Mouse (Mus musculus): ENCODE data around the gene Gm21876. TPM values are rescaled to one million over a fixed set of nuclear protein-coding genes. Genes with fewer than 3 reads are reported as not detected.
"Not testable (repeated sequence)": the region's sequence is repeated elsewhere in the genome, so short reads cannot be mapped to it uniquely, and the experiment has no call there.

Gm21876 gene
- polyA plus RNA-seq (2012; rRNA removed) = 1.1 and 1.4 TPM in 2 replicates

DNA sequence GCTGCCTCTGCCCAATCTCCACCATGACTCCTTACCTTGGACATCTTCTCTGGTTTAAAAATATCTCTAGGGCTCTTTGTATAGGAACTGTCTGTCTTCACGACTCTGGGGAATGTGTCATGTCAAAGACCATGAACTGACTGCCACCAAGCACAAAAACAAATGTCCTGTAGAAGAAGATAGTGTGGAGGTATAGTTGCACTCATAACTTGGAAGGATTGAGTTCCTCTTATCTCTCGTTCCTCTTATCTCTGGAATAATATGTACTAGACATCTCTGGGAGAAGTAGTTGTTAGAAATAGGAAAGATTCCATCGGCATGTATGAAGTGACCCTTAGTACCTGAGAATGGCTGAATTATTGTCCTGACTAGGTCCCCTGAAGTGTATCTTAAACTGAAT lies at the start of gene Gm21876:
TSS of gene Gm21876 (minus strand) at position 101 of the 400 bp plus-strand sequence.
- no peaks in the 10 kb centered on the region for H3K4me1 ChIP-seq (ENCODE audit: control insufficient read depth, insufficient read depth, low read length)
- no peaks in the 10 kb centered on the region for H3K36me3 ChIP-seq (ENCODE audit: control insufficient read depth, insufficient read depth, low read length)
- TF ChIP-seq CTCF (IDR thresholded peaks at IDR 0.05; ENCODE audit: control insufficient read depth, insufficient read depth, insufficient replicate concordance, low read depth, low read length) = no peak
- no peak for TF ChIP-seq POLR2A (IDR thresholded peaks at IDR 0.05; ENCODE audit: control insufficient read depth, low read depth, low read length)
- no peak within 1 kb of the TSS for H3K27ac ChIP-seq (ENCODE audit: control insufficient read depth, insufficient read depth, low read depth, low read length)
- no peak within 1 kb of the TSS for H3K4me3 ChIP-seq (ENCODE audit: control insufficient read depth, low read depth, low read length)
- no peaks in the 10 kb centered on the region for H3K27me3 ChIP-seq (ENCODE audit: control insufficient read depth, insufficient read depth, low read length)

DNA sequence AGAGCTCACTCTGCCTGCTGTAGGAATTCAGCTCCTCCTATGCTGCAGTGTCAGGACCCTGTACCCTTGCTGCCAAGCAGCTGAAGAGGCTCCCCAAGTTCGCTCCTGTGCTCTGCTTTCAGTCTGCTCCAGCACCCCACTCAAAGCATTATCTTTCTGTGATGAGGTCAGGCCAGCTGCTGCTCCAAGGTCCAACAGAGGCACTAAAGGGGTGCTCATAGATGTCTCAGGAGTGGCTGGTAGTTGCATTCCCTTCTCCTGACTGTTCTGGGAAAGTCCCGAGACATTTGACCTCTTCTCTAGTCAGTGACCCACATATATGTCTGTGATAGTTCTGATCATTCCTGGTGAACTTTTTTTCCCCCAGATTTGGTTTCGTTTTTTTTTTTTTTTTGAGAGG lies 45.0 kb upstream of the Gm21876 start:
- TF ChIP-seq CTCF (IDR thresholded peaks at IDR 0.05; ENCODE audit: control insufficient read depth, insufficient read depth, insufficient replicate concordance, low read depth, low read length) (no peak), POLR2A (IDR thresholded peaks at IDR 0.05; ENCODE audit: control insufficient read depth, low read depth, low read length) (no peak)
- H3K27me3 ChIP-seq (ENCODE audit: control insufficient read depth, insufficient read depth, low read length) = no peaks in the 10 kb centered on the region
- no peaks in the 10 kb centered on the region for H3K36me3 ChIP-seq (ENCODE audit: control insufficient read depth, insufficient read depth, low read length)
- no peak overlapping the region for H3K27ac ChIP-seq (ENCODE audit: control insufficient read depth, insufficient read depth, low read depth, low read length)
- H3K4me1 ChIP-seq (ENCODE audit: control insufficient read depth, insufficient read depth, low read length) = no peaks in the 10 kb centered on the region
- no peak overlapping the region for H3K4me3 ChIP-seq (ENCODE audit: control insufficient read depth, low read depth, low read length)

DNA sequence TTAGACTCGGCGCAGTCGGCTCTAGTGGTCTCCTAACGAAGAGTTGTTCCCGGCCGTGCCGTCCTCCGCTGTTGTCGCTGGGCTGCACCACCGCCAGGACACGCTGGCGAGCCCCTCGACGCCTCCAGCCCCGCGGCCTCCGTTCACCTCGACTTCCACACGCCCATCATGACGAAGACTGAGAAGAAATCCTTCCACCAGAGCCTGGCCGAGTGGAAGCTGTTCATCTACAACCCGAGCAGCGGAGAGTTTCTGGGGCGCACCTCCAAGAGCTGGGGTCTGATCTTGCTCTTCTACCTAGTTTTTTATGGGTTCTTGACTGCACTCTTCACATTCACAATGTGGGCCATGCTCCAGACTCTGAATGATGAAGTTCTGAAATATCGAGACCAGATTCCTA lies 28.8 kb downstream of the Gm21876 start:
- H3K36me3 ChIP-seq (ENCODE audit: control insufficient read depth, insufficient read depth, low read length) = not testable (repeated sequence)

More for the DNA sequence above, 28.8 kb downstream of the Gm21876 start:
- H3K4me1 ChIP-seq (ENCODE audit: control insufficient read depth, insufficient read depth, low read length); H3K4me3 ChIP-seq (ENCODE audit: control insufficient read depth, low read depth, low read length); H3K27me3 ChIP-seq (ENCODE audit: control insufficient read depth, insufficient read depth, low read length); H3K27ac ChIP-seq (ENCODE audit: control insufficient read depth, insufficient read depth, low read depth, low read length): not testable (repeated sequence)

Other genes with a start within 250 kb of the Gm21876 start
- 1.0 and 1.8 TPM in 2 replicates for gene Cfp, start 244.1 kb downstream of the Gm21876 start, polyA plus RNA-seq (2012; rRNA removed)
- 1.8 and 1.9 TPM in 2 replicates for gene Elk1, start 225.0 kb downstream of the Gm21876 start, polyA plus RNA-seq (2012; rRNA removed)
- gene Uxt, start 213.6 kb downstream of the Gm21876 start, polyA plus RNA-seq (2012; rRNA removed) = 5.9 and 6.3 TPM in 2 replicates
- gene Zfp182, start 113.3 kb downstream of the Gm21876 start, polyA plus RNA-seq (2012; rRNA removed) = 0.30 and 0.31 TPM in 2 replicates
- 40.9 and 62.3 TPM in 2 replicates for gene Spaca5, start 107.2 kb downstream of the Gm21876 start, polyA plus RNA-seq (2012; rRNA removed)
- gene Zfp300, start 86.1 kb downstream of the Gm21876 start, polyA plus RNA-seq (2012; rRNA removed) = 0.05 and 0.09 TPM in 2 replicates
- 0.60 and 1.8 TPM in 2 replicates for gene Ssxa1, start 59.8 kb downstream of the Gm21876 start, polyA plus RNA-seq (2012; rRNA removed)